Mouse (Mus musculus) ovary, postnatal 14 days (tissue): ENCODE data around the gene Clec9a.
A peak's percentile ranks its signal among the peaks of the same experiment; 100 is the strongest.

Experiments
- DNase-seq: peaks from one replicate; pipeline ENCODE4 v3.0.0; 2022; ENCODE audit warnings: low spot score

Clec9a gene

DNA sequence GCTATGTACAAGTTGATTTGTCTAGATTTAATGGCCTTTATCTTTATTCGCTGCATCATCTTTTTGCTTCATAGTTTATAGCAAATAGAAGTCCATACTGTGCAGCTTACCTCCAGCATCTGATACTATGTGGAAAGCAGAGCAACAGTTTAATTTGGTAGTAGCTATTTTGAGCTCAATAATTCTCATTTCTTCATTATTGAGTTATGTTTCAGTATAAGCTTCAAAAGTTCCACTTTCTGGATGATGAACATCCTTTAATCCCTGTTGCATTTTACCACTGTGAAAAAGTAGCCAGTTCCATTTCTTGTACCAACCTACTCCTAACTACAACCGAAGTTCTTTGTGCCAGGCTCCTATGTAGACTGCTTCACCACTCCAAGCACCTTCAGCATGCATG is at the start of gene Clec9a:
Clec9a (plus strand) TSS at position 301 of the 400 bp plus-strand sequence.
- DNase-seq, result no peak

DNA sequence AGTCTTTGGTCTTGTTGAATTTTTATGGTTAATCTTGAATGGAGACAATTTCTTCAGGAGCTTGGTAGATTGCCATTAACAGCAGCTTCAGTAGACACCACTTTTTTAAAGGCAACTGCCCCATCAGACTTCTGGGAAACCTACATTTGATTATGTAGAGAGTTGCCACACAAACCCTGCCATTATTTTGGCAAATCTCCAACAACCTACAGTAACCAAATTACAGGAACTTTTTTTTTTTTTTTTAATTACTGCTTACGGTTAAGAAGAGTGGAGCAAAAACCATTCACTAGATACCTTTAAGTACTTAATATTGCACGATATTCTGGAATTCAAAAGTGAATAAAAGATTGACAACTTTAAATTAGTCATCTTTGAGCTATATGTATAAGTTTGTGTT is 49.1 kb upstream of the Clec9a start:
- DNase-seq, result no peak

DNA sequence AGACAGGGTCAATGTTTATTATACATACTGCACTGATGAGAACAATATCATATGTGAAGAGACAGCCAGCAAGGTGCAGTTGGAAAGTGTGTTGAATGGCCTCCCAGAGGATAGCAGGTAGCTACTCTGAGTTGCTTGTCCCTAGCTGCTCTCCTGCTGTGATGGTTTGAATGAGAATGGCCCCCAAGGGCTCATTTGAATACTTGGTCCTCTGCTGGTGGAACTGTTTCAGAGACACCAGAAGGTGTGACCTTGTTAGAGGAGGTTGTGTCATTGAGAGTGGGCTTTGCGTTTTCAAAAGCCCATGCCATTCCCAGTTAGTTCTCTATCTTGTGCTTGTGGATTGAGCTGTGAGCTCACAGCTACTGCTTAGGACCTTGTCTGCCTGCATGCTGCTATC is 44.7 kb upstream of the Clec9a start:
- no peak for DNase-seq

DNA sequence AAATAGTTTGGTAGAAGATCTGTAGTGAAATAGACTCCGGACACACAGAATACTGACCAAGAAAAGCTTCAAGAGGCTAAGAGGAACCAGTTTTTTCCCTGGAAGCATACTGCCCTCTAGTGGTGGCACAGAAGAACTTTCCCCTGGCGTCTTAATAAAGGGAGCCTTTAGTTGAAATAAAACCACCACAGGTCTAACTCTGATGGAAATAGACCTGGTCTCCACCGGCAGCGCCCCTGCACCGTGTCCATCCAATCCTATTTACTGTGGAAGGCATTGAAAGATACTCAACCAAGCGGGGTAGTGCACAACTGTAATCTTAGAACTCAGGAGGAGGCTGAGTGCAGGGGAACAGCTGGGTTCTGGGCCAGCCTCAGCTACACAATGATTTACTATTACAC is 42.7 kb upstream of the Clec9a start:
- peak; percentile 51 for DNase-seq

DNA sequence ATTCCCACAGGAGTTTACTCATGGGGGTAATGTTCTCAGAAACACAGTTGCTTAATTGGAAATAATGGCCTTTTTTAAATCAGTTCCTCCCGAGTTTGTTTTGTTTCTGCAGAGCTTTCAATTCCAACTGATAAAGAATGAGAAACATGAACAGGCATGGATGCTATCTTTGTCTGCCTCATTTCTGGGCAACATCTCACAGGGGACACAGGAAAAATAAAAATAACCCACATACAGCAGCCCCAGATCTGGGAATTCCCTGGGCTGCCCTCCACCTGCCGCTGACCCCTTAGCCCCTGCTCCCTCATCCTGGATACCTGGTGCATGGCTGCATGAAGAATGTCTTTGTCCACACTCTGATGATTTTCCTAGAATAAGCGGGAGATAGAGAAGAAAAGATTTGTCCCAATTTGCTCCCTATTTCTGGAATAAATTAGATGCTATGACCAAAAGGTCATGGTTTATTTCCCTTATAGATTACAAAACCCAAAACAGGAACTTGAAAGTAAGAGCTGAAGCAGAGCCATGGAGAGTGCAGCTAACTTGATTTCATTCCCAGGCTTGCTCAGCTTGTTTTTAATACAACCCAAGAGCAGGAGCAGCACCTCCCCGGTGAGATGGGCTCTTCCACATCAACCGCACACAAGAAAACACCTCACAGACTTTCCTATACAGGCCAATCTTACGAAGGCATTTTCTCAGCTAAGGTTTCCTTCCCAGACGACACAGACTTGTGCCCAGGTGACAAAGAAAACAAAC is 39.1 kb upstream of the Clec9a start:
- no peak for DNase-seq

DNA sequence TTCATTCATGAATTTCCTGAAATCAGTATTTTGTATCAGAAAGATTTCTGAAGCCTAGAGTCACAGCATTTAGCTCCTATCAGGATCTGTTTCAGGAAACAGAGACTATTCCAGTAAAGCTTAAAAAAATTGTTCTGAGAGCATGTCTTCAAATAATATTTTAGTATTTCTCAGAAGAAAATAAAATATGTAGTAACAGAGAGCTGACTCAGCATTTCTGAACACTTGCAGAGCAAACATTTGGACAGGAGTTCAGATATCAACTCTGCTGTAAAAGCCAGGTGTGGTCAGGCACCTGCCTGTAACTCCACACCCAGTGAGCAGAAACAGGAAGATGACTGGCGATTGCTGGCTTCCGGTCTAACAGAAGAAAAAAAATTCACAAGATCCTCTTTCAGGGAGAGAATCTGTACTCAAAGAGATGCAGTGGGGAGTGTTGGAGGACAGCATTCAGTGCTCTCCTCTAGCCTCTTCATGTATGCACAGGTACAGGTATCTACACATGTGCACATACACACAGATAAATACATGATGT is 33.7 kb upstream of the Clec9a start:
- DNase-seq, result no peak

DNA sequence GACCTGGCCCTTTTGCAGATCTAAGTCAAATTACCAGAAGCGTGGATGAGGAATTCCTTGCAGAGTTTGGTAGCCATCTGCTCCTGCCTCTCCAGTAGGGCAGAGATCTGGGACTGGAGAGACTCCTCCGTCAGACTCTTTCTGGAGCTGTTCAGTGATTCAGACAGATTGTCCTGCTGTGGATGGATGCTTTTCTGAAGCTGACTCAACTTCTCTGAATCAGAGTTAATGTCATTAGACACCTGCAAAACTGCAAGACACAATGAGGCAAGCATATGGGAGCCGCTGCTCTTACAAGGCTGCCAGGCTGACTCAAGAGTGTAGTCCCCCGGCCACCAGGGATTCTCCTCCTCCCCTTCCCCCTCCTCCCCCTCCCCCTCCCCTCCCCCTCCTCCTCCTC is 28.2 kb upstream of the Clec9a start:
- DNase-seq, result no peak

DNA sequence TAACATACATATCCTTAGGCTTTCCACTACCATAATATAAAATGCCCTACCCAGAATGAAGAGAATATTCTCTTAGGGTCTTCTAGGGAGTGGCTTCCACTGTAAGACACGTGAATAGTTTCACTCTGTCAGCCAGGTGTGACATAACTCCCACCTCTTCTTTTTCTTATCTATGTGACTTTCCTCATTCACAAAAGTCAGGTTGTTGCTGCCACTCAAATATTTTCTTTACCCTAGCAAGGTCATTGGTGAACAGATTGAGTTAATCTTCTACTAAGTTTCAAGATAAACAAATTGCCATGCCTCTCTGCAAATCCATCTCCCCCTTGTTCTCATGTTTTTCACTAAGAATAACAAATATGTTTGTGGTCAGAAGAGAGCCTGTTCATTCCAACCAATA is 26.9 kb upstream of the Clec9a start:
- no peak for DNase-seq

DNA sequence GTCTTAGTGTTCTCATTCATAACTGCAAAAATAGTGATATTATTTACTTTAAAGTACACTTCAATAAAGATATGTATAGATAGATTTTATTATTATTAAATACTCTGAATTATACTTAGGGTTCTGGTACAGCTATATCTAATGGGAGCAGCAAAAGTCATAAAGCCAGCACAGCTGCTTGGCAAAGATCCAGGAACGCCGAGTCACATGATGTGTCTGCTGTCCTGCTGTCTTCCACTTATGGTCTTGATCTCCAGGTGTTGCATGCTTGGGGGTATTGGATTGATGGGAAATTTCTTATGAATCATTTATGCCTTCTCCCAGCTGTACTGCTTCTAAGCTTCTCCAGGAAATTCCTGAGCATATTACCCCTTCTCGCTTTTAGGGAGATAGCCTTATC is 25.2 kb upstream of the Clec9a start:
- DNase-seq, result no peak

DNA sequence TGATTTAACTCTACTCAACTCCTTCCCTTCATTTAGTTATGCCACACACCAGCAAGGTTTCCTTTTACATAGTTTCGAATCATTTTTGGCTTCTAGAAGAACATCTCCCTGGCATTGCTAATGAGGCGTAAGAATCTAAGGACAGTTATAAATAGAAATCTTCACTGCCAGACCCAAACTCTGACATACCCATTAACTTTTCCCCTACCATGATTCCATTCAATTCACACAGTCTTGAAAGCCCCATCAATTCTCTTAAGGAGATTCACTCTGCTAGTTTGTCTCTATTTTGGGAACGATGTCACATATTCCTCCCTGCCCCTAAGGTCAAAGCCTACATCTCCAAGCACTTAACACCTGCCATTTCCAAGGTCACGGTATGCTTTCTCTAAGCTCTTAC is 23.7 kb upstream of the Clec9a start:
- no peak for DNase-seq

DNA sequence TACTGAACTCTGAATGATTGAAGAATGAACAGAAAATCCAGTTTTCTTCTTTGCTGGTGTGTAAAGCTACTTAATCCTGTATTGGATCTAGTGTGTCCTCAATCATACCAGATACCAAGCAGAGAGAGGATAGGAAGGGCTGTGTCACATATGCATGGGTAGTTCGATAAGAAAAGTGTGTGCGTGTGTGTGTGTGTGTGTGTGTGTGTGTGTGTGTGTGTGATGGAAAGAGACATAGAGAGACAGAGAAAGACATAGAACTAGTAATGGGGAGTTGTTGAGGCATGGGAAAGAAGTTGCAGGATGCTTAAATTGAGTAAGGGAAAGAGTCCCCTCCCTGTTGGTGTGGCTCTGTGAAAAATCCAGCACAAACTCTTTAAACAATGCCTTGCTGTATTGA is 22.9 kb upstream of the Clec9a start, which contains the start of gene Clec12b:
Clec12b (minus strand) TSS at position 101 of the 400 bp plus-strand sequence.
- no peak for DNase-seq

DNA sequence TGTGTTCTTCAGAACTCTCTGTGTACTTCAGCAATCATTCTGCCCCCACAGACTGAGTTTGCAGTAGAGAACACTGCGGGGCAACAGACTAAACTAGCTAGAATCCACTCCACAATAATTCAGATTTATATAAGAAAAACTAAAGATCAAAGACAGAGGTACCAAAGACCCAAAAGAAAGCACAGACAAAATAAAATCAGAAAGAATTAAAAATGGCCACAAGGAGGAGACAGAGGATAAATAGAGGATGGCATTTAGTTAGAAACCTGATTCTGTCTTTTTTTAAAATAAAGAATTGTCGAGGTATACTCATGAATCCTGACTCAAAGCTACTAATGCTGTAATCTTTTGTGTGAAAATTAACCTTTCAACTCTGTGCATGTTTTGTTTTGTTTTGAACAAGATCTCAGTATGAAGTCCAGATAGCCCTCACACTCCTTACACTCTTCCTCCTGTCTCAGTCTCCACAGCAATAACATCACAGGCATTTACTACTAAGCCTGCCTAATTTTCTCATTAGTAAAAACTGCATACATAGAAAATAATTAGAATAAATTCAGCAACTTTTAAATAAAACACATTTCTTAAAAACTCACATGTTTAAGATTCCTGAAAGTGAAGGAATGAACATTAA is 15.5 kb upstream of the Clec9a start:
- DNase-seq, result no peak

DNA sequence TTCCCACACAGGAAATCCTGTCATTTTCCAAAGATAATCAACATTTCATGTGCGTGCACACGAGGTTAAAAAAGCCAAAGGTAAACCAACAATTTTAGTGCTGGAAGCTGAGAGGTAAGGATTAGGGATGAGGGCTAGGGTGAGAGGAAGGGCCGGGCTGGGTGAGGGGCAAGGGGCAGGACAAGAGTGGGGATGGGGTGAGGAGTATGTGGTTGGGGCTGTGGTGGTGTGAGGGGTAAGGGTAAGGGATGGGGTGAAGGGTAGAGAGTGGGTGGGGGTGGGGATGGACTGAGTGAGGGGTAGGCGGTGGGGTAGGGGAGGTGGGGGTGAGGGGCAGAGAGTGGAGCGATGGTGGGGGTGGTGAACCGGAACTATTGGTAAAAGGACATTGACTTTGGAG is 14.9 kb upstream of the Clec9a start:
- DNase-seq, result no peak

DNA sequence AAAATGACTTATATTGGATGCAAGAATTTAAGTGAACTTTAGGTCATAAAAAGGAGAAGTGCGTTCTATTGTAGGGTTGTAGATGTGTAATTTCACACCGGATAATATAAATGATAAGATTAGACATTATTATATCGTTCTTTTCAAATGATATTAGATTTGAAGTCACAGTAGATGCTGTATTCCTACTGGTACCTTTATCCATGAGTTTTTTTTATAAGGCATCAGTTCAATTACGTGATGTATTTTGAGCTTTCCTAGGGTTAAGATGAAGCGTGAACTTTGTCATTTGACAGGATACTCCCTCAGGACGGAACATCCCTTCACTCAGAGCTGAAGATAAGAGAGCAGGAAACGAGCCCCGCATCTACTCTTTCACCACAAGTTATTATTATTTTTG is 11.7 kb upstream of the Clec9a start, which contains the start of gene Clec1b:
Clec1b (plus strand) TSS at position 301 of the 400 bp plus-strand sequence.
- DNase-seq, result no peak

DNA sequence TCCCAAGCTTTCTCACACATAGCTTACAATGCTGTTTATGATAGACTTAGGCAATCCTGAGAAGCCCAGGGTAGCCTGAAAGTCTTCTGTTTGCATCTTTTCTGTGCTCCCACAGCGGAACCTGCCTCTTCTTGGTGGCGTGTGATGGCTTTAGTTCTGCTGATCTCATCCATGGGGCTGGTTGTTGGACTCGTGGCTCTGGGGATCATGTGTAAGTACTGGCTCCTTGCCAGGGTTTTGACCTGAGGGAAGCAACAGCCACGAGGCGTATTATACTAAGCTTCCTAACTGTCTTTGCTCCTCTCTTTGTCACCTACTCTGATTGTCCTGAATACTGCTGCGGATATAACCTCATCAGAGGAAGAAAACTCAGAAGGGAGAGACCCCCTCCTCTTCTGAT is 8.7 kb upstream of the Clec9a start:
- DNase-seq, result peak; percentile 4

DNA sequence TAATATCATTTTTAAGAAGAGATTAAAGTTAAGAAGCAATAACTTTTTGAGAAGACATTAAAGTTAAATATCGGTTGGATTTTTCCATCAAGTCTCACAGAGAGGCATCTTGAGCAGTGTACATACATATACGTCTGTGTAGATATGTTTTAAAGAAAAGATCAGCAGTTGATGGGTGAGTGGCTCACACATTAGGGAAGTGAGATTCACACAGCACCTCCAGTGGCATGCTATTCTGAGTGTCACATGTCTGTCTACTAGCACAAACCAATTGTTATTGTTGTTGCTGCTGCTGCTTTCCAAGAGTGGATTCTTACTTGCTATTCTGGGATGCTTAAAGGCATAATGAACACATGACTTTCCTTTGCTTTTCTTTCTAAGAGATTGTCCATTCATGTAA is 6.3 kb upstream of the Clec9a start:
- no peak for DNase-seq

DNA sequence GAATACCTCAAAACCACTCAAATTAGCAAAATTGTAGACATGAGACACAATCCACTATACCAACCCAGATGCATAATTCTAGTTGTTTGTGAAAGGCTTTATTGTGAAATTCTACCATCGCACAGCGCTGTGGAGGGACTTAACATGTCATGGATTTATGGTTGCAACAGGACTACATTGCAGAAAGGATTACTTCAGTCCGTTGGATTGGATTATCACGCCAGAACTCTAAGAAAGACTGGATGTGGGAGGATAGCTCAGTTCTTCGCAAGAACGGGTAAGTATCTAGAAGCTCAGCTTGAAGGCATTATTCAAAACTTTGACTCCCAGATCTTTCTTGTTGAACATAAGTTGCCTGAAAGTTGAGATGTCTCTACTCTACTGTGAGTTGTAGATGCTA is 5.3 kb upstream of the Clec9a start:
- no peak for DNase-seq

DNA sequence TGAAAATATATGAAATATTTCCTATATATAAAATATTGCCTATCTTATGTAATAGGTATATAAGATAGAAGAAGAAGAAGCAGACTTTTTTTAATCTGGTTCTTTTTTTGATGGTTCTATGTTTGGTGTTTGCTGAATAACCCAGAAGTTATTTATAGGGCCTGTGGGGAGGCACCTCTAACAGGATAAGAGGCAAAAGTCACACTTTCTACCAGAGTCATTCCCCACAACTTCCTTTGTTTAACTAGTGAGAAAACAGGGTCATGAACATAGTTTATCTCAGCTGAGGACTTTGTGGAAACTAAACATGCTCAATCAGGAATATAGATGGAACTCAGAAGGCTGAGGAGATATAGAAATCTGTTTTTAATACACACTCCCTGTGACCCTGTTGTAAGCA is 2.7 kb upstream of the Clec9a start:
- DNase-seq, result no peak

DNA sequence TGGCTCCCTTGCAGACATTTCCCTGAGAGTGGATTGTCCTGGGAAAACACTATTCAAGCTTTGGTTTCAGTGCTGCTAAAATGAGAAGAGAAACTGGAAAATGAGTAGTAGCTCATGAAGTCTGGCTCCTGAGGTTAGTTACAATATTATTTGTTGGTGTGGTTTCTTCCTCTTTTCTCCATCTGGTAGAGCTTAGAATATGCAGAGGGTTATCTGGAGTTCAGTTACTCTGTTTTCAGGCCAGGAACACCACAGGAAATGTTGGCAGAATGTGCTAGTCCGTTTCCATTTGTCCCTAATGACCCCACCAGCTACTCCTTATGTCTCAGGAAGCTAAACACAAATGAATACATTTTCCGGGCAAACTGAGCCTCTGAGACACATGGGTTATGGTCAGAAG is 1.3 kb upstream of the Clec9a start:
- DNase-seq, result no peak

DNA sequence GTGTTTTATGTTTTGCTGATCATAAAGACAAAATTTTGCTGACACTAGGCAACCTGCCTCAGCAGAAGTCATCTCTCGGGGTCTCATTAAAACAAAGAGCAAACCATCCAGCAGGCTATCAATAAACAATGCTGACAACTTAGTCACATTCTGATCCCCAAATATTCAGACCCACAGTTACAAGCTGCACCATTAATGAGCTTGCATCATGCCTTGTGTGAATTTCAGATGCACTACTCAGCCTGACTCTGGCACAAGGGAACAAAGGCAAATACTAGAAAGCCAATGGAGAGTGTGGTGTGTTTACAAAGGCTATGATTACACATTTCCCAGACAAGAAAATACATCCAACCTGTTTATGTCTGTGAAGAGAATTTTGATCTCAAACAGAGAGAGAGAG is 5.5 kb downstream of the Clec9a start:
- no peak for DNase-seq

DNA sequence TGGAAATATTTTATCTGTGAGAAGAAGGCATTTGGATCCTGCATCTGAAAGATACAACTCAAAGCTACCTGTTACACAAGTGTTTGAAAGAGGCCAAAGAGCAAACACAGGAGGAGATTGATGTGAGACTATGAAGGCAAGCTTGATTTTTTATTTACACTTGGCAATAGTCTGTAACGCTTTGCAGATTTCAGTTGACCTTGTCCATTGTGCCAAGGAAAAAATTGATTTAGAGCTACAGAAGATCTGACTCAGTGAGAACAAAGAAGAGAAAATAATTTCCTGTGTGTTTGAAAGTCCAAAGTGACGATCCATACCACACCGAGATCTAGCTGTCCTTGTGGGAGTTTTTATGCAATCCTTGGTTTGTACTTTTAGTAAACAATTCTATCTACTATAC is 13.6 kb downstream of the Clec9a start:
- no peak for DNase-seq

DNA sequence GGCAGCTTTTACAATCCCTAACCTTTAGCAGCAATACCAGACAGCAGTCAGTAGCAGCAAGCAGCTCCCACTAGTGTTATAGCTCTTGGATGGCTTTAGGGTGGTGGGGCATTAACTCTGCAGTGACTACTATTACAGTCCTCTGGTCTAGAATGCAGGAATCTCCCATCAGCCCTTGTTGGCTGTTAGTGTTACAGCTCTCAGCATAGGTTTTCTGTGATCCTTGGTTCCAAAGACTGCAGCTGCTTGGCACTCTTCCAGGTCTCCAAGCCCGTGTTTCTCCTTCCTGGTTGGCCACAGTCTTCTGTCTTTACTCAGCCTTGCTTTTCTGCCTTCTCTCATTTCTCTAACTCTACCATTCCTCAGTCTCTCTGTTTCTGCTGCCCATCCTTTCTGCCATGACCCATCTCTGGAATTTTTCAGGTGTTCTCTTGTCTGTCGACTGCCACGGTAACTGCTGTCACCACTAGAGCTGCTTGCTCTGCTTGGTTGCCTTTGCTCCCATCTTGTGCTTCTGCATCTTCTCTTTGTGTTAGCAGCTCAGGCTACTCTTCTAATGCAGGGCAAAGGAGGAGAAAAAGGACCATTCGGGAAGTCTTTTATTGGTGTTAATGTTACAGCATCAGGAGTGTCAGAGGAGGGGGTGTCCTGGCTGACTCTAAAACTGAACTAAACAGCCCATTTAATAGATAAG is 14.5 kb downstream of the Clec9a start:
- DNase-seq, result no peak

DNA sequence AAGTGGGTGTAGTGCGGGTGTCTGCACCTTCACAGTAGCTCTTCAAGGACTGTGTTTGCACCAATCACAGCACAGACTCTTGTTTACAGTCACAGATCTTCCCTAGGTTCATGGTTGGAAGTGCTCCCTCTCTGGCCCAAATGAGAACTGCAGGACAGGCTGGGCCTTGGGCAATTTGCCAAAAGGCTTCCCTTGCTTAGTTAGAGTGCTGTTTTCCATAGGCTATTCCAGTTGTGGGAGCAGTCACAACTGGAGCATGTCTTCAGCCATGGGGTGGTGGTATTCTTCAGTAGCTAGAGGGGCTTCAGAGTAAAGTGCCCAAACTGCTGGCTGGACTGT is 15.0 kb downstream of the Clec9a start:
- peak; percentile 80 for DNase-seq
